Mouse (Mus musculus) MEL (cell line): Measurements from ENCODE around the gene Mtcl1. TPM values are rescaled to one million over a fixed set of nuclear protein-coding genes. Genes with fewer than 3 reads are reported as not detected.

Experiments used
- DNase-seq: peaks from one replicate; pipeline ENCODE4 v3.0.0; 2011; ENCODE audit warnings: low read depth, low spot score
- H3K27ac ChIP-seq: 2 replicates; pipeline ENCODE4 v1.5.1; 2012; ENCODE audit warnings: low read depth, mild to moderate bottlenecking, control low read depth, low read length, moderate library complexity; ENCODE audit not compliant: control insufficient read depth
- H3K27me3 ChIP-seq, 2 experiments: fragments of 150-350 bp in 1 of 2; sonication (generic) in 1 of 2; 2 replicates each; pipeline ENCODE4 v1.6.1; 2012; ENCODE audit warnings: low read length in 2 of 2, mild to moderate bottlenecking in 2 of 2, improper control_type of control experiment in 1 of 2, moderate library complexity in 1 of 2; ENCODE audit not compliant: insufficient read depth in 2 of 2, control insufficient read depth in 1 of 2
- H3K36me3 ChIP-seq, 2 experiments: 2 replicates each; pipeline ENCODE4 v1.6.1; 2012 to 2014; ENCODE audit warnings: low read length in 2 of 2, improper control_type of control experiment in 1 of 2, inconsistent platforms in 1 of 2, mild to moderate bottlenecking in 1 of 2; ENCODE audit not compliant: insufficient read depth in 2 of 2, control insufficient read depth in 1 of 2
- H3K4me1 ChIP-seq, 2 experiments: fragments of 150-350 bp in 1 of 2; sonication (generic) in 1 of 2; 2 replicates each; pipeline ENCODE4 v1.6.1; 2012; ENCODE audit warnings: low read length in 2 of 2, improper control_type of control experiment in 1 of 2, mild to moderate bottlenecking in 1 of 2; ENCODE audit not compliant: insufficient read depth in 2 of 2, control insufficient read depth in 1 of 2
- H3K4me3 ChIP-seq, 2 experiments: fragments of 150-350 bp in 1 of 2; sonication (generic) in 1 of 2; 2 replicates each; pipeline ENCODE4 v1.5.1; 2012; ENCODE audit warnings: low read depth in 2 of 2, low read length in 2 of 2, mild to moderate bottlenecking in 2 of 2, moderate library complexity in 2 of 2, control low read depth in 1 of 2, improper control_type of control experiment in 1 of 2; ENCODE audit not compliant: control insufficient read depth in 1 of 2, insufficient read depth in 1 of 2
- H3K79me2 ChIP-seq: 2 replicates; pipeline ENCODE4 v1.6.1; 2012; ENCODE audit warnings: mild to moderate bottlenecking, low read length, moderate library complexity; ENCODE audit not compliant: control insufficient read depth, poor library complexity, insufficient read depth
- H3K9ac ChIP-seq: 2 replicates; pipeline ENCODE4 v1.6.1; 2012; ENCODE audit warnings: low read depth, mild to moderate bottlenecking, control low read depth, low read length, moderate library complexity; ENCODE audit not compliant: control insufficient read depth, poor library complexity, severe bottlenecking
- H3K9me3 ChIP-seq: fragments of 150-350 bp; sonication (generic); replicated peaks from 2 replicates; pipeline ENCODE4 v1.6.1; 2012; ENCODE audit warnings: mild to moderate bottlenecking, low read length, improper control_type of control experiment, moderate library complexity; ENCODE audit not compliant: insufficient read depth
- CHD1 ChIP-seq: IDR thresholded peaks from 2 replicates; pipeline ENCODE4 v1.6.1; 2012; ENCODE audit warnings: low read depth, mild to moderate bottlenecking, inconsistent platforms, low read length, improper control_type of control experiment
- E2F4 ChIP-seq: IDR thresholded peaks from 2 replicates; pipeline ENCODE4 v1.6.1; 2011; ENCODE audit warnings: low read depth, low read length, improper control_type of control experiment, borderline replicate concordance
- ELF1 ChIP-seq: IDR thresholded peaks from 2 replicates; pipeline ENCODE4 v1.6.1; 2014; ENCODE audit warnings: low read depth, mild to moderate bottlenecking, inconsistent platforms, low read length, improper control_type of control experiment, moderate library complexity
- GATA1 ChIP-seq: IDR thresholded peaks from 2 replicates; pipeline ENCODE4 v1.6.1; 2011; ENCODE audit warnings: low read depth, low read length, improper control_type of control experiment
- HCFC1 ChIP-seq: IDR thresholded peaks from 2 replicates; pipeline ENCODE4 v1.6.1; 2012; ENCODE audit warnings: low read depth, mild to moderate bottlenecking, inconsistent platforms, low read length, improper control_type of control experiment, moderate library complexity
- JUND ChIP-seq: IDR thresholded peaks from 2 replicates; pipeline ENCODE4 v1.6.1; 2011; ENCODE audit warnings: low read depth, mild to moderate bottlenecking, improper control_type of control experiment, low read length
- KAT2A ChIP-seq: conservative IDR thresholded peaks from 2 replicates; pipeline ENCODE4 v1.6.1; 2012; ENCODE audit warnings: low read depth, low read length, improper control_type of control experiment, inconsistent platforms
- MAX ChIP-seq: IDR thresholded peaks from 2 replicates; pipeline ENCODE4 v1.6.1; 2011; ENCODE audit warnings: low read length, improper control_type of control experiment
- MAZ ChIP-seq: IDR thresholded peaks from 2 replicates; pipeline ENCODE4 v1.6.1; 2012; ENCODE audit warnings: low read depth, mild to moderate bottlenecking, inconsistent platforms, low read length, improper control_type of control experiment
- MEF2A ChIP-seq: IDR thresholded peaks from 2 replicates; pipeline ENCODE4 v1.6.1; 2014; ENCODE audit warnings: low read depth, mild to moderate bottlenecking, inconsistent platforms, low read length, improper control_type of control experiment; ENCODE audit not compliant: poor library complexity, insufficient replicate concordance, severe bottlenecking; ENCODE audit errors: extremely low read depth
- MXI1 ChIP-seq: IDR thresholded peaks from 2 replicates; pipeline ENCODE4 v1.6.1; 2011; ENCODE audit warnings: mild to moderate bottlenecking, low read depth, low read length, improper control_type of control experiment
- MYC ChIP-seq: IDR thresholded peaks from 2 replicates; pipeline ENCODE4 v1.6.1; 2011; ENCODE audit warnings: low read depth, mild to moderate bottlenecking, low read length, improper control_type of control experiment, moderate library complexity
- NELFE ChIP-seq: IDR thresholded peaks from 2 replicates; pipeline ENCODE4 v1.6.1; 2011; ENCODE audit warnings: low read depth, low read length, improper control_type of control experiment
- POLR2A ChIP-seq, 2 experiments: IDR thresholded peaks; 2 replicates each; pipeline ENCODE4 v1.6.1; 2011 to 2012; ENCODE audit warnings: low read length in 2 of 2, mild to moderate bottlenecking in 2 of 2, control low read depth in 1 of 2, improper control_type of control experiment in 1 of 2, low read depth in 1 of 2, moderate library complexity in 1 of 2; ENCODE audit not compliant: control insufficient read depth in 1 of 2, insufficient read depth in 1 of 2, poor library complexity in 1 of 2
- POLR2AphosphoS5 ChIP-seq: IDR thresholded peaks from 2 replicates; pipeline ENCODE4 v1.6.1; 2012; ENCODE audit warnings: low read depth, borderline replicate concordance, mild to moderate bottlenecking, inconsistent platforms, low read length, moderate library complexity, mixed read lengths
- RAD21 ChIP-seq: IDR thresholded peaks from 2 replicates; pipeline ENCODE4 v1.6.1; 2011; ENCODE audit warnings: mild to moderate bottlenecking, low read depth, low read length, improper control_type of control experiment
- SIN3A ChIP-seq: IDR thresholded peaks from 2 replicates; pipeline ENCODE4 v1.6.1; 2012; ENCODE audit warnings: low read length, improper control_type of control experiment, inconsistent platforms
- USF1 ChIP-seq: IDR thresholded peaks from 2 replicates; pipeline ENCODE4 v1.6.1; 2014; ENCODE audit warnings: low read depth, mild to moderate bottlenecking, inconsistent platforms, low read length, improper control_type of control experiment, moderate library complexity
- ZKSCAN1 ChIP-seq: IDR thresholded peaks from 2 replicates; pipeline ENCODE4 v1.6.1; 2012; ENCODE audit warnings: low read depth, mild to moderate bottlenecking, inconsistent platforms, low read length, improper control_type of control experiment, moderate library complexity
- ZNF384 ChIP-seq: IDR thresholded peaks from 2 replicates; pipeline ENCODE4 v1.6.1; 2012; ENCODE audit warnings: low read depth, mild to moderate bottlenecking, inconsistent platforms, low read length, improper control_type of control experiment
- polyA plus RNA-seq, 2 experiments: library from polyadenylated mRNA; stranded (reverse) in 1 of 2; unstranded in 1 of 2; fragments of >175 nt in 1 of 2; fragments of >200 nt in 1 of 2; gene quantifications; 2 replicates each; pipeline versions ENCODE4 v1.2.1 to v1.2.4; 2012; ENCODE audit warnings: low replicate concordance in 2 of 2, low read depth in 1 of 2; ENCODE audit not compliant: insufficient read length in 2 of 2, insufficient read depth in 1 of 2, missing spikeins in 1 of 2
- total RNA-seq: library from RNA; depleted of rRNA; stranded (reverse); fragments of 300-350 nt; gene quantifications from 2 replicates; pipeline ENCODE4 v1.2.3, GENCODE M21; 2012

The Mtcl1 gene
- total and polyA plus RNA-seq, 3 experiments: not detected

- no peak for DNase-seq
- H3K4me1 ChIP-seq: no peaks in the 10 kb centered on the region
- no peak overlapping the region for H3K9ac ChIP-seq
- no peaks in the 10 kb centered on the region for H3K27me3 ChIP-seq
- H3K36me3 ChIP-seq: no peaks in the 10 kb centered on the region
- no peaks in the 10 kb centered on the region for H3K79me2 ChIP-seq
- no peaks in the 10 kb centered on the region for H3K9me3 ChIP-seq
- TF ChIP-seq ZKSCAN1 (no peak), POLR2A (IDR thresholded peaks at IDR 0.05; ENCODE audit: control insufficient read depth in 1 of 2, insufficient read depth in 1 of 2, low read depth in 1 of 2, low read length in 2 of 2, poor library complexity in 1 of 2) (no peak), USF1 (no peak), MEF2A (no peak), MYC (no peak), GATA1 (no peak), MAZ (no peak), POLR2AphosphoS5 (no peak), E2F4 (no peak)
- H3K4me3 ChIP-seq: no peak overlapping the region
- no peak overlapping the region for H3K27ac ChIP-seq
Measured at GRCm38 (mm10) chr17:66379900-66380857, 69.4 kb downstream of the Mtcl1 start.

- Histone ChIP-seq H3K9me3 (no peaks in the 10 kb centered on the region), H3K4me1 (no peaks in the 10 kb centered on the region), H3K36me3 (no peaks in the 10 kb centered on the region), H3K27ac (no peak overlapping the region), H3K9ac (no peak overlapping the region), H3K27me3 (no peaks in the 10 kb centered on the region), H3K4me3 (no peak overlapping the region), H3K79me2 (no peaks in the 10 kb centered on the region)
- DNase-seq: no peak
- TF ChIP-seq KAT2A: no peak
- TF ChIP-seq MAX: no peak
- TF ChIP-seq ZNF384: no peak
- TF ChIP-seq CHD1: no peak
- no peak for TF ChIP-seq NELFE
- TF ChIP-seq ELF1: no peak
- TF ChIP-seq JUND: no peak
- no peak for TF ChIP-seq SIN3A
- TF ChIP-seq GATA1: no peak
- no peak for TF ChIP-seq MXI1
- TF ChIP-seq HCFC1: no peak
- no peak for TF ChIP-seq RAD21
- no peak for TF ChIP-seq E2F4
- TF ChIP-seq USF1: no peak
Measured at GRCm38 (mm10) chr17:66379308-66379707, 70.2 kb downstream of the Mtcl1 start.
